Mouse (Mus musculus) ES-Bruce4 (cell line): Measurements from ENCODE around the gene St8sia1.

ENCODE experiments used
- CTCF ChIP-seq: IDR thresholded peaks from one replicate; pipeline ENCODE4 v1.8.1; 2011; ENCODE audit warnings: low read depth, low read length
- POLR2A ChIP-seq: IDR thresholded peaks from one replicate; pipeline ENCODE4 v1.8.1; 2011; ENCODE audit warnings: low read length; ENCODE audit not compliant: insufficient read depth

DNA sequence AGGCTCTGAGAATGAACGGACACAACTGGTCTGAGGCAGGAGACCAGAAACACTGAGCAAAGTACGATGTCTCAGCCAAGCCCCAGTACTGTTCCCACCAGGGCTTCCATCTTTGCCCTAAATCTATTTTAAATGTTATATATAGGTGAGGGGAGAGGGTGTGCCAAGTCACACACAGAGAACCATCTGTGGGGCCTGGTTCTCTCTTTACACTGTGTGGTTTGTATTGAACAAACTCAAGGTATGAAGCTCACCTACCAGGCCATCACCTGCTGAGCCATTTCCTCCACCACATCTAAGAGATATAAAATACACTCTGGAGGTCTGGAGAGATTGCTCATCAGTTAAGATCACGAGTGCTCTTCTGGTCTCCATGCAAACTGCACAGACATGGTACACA, 38.9 kb downstream of the St8sia1 start:
- TF ChIP-seq POLR2A: no peak
- TF ChIP-seq CTCF: no peak
